Mouse (Mus musculus): ENCODE results near the gene Icam2. TPM values are rescaled to one million over a fixed set of nuclear protein-coding genes. Genes with fewer than 3 reads are reported as not detected.

Gene Icam2
- polyA plus RNA-seq, 1 experiment from 2014 or later: 23.7 TPM

DNA sequence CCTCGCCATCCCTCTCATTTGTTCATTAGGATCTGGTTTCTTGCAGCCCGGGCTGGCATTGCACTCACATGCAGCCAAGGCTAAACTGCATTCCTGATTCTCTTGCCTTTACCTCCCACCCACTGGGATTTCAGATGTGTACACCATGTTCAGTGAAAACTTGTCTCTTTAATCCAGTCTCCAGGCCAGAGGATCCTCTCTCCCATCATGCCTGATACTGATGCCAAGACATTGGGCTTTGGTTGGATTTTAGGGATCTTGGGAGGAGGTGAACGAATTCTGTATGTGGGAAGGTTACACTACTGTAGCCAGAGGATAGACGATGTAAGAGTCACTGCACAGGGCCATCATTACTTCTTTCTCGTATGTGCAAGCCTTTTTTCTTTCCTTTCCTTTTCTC, 37.3 kb upstream of the Icam2 start:
- no peaks in the 10 kb centered on the region for H3K36me3 ChIP-seq (replicated peaks; ENCODE audit: control insufficient read depth, insufficient read depth, low read depth, low read length)
- no peaks in the 10 kb centered on the region for H3K27me3 ChIP-seq (ENCODE audit: control insufficient read depth, insufficient read depth, low read length)
- H3K4me2 ChIP-seq (ENCODE audit: low read depth, low read length): no peak overlapping the region
- no peak overlapping the region for H3K4me3 ChIP-seq (ENCODE audit: low read depth, low read length)
- DNase-seq (ENCODE audit: low spot score) (no peak), ATAC-seq (replicated peaks; ENCODE audit: insufficient number of reproducible peaks, low FRiP score, low TSS enrichment, low read depth) (no peak)
- 89% methylated on average over 5 of the region's 5 CpGs for WGBS
- H3K9ac ChIP-seq (replicated peaks; ENCODE audit: low read length): no peak overlapping the region
- H3K9me3 ChIP-seq (replicated peaks; ENCODE audit: control insufficient read depth, low read length): no peaks in the 10 kb centered on the region
- no peaks in the 10 kb centered on the region for H3K4me1 ChIP-seq (ENCODE audit: control insufficient read depth, insufficient read depth, low read length)
- no peak overlapping the region for H3K27ac ChIP-seq (replicated peaks; ENCODE audit: low read depth, low read length)

DNA sequence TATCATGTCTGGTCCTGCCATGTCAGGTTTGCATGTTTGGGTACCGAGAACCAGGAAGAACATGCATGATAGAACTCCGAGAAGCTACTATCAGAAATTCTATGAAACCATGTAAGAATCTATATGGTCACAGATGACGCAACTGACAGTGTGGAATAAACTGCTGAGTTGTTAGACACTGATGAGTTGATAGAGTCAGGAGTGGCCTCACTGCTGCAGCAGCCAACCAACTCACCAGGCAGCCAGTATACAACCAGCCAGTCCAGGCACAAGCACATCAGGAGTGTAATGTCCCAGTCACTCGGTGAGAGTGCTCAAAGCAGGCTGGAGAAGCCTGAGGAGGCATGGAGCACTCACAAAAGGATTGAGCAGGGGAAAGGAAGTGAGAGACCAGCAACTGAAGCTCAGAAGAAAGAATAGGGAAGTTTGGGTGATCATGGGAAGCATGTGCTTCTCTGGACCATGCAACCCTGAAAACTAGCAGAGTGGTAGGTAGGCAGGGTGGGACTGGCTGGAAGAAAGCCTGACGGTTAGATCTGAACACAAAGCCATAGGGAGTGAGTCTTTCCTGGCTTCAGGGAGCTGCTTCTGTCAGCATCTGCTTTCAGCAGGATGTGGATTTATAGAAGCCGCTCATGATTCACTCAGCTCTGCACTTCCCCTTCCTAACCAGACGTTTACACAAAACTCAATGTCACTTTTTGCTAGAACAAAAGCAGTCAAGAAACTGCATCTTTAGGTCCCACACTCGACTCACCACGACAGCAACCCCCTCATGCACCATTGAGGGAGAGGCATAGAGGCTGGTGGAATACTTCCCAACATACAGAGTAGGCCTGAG, 31.6 kb upstream of the Icam2 start:
- Histone ChIP-seq H3K27me3 (ENCODE audit: control insufficient read depth, insufficient read depth, low read length) (no peaks in the 10 kb centered on the region), H3K4me2 (ENCODE audit: low read depth, low read length) (no peak overlapping the region), H3K4me3 (ENCODE audit: low read depth, low read length) (no peak overlapping the region), H3K9me3 (replicated peaks; ENCODE audit: control insufficient read depth, low read length) (no peaks in the 10 kb centered on the region), H3K9ac (replicated peaks; ENCODE audit: low read length) (no peak overlapping the region), H3K36me3 (replicated peaks; ENCODE audit: control insufficient read depth, insufficient read depth, low read depth, low read length) (no peaks in the 10 kb centered on the region), H3K4me1 (ENCODE audit: control insufficient read depth, insufficient read depth, low read length) (no peaks in the 10 kb centered on the region), H3K27ac (replicated peaks; ENCODE audit: low read depth, low read length) (no peak overlapping the region)
- 81% methylated on average over 9 of the region's 9 CpGs for WGBS
- ATAC-seq (replicated peaks; ENCODE audit: insufficient number of reproducible peaks, low FRiP score, low TSS enrichment, low read depth) (no peak), DNase-seq (ENCODE audit: low spot score) (no peak)

DNA sequence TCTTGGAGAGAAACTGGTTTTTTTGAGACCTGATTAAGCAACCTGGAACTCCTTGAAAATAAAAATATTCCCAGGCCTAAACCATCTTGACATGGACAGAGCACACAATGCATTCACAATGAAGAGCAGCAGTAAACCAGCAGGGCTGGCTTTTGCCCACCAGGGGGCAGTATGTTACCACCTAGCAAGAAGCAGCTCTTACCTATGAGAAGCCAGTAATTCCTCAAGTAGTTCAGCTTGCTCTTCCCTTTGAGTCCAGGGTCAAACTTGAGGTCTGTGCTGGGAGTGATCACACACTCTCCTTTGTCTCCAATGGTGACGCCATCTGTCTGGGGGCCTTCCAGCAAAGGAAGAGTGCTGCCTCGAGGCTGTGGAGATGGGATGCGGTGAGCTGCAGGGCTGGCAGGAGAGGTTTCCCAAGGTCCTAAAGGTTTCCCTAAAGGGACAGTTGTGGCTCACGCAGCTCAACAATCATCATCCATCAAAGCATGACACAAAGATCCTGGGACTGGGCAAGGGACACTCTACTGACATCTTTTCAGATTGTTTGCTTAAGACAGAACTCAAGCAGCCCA, 30.8 kb upstream of the Icam2 start:
- no peaks in the 10 kb centered on the region for H3K4me1 ChIP-seq (ENCODE audit: control insufficient read depth, insufficient read depth, low read length)
- ATAC-seq (replicated peaks; ENCODE audit: insufficient number of reproducible peaks, low FRiP score, low TSS enrichment, low read depth) (peak; percentile 70; the same call in 1 of the 2 replicates), DNase-seq (ENCODE audit: low spot score) (peak; percentile 91)
- no peaks in the 10 kb centered on the region for H3K27me3 ChIP-seq (ENCODE audit: control insufficient read depth, insufficient read depth, low read length)
- H3K9me3 ChIP-seq (replicated peaks; ENCODE audit: control insufficient read depth, low read length): no peaks in the 10 kb centered on the region
- no peak overlapping the region for H3K27ac ChIP-seq (replicated peaks; ENCODE audit: low read depth, low read length)
- H3K4me2 ChIP-seq (ENCODE audit: low read depth, low read length): no peak overlapping the region
- H3K4me3 ChIP-seq (ENCODE audit: low read depth, low read length): no peak overlapping the region
- H3K36me3 ChIP-seq (replicated peaks; ENCODE audit: control insufficient read depth, insufficient read depth, low read depth, low read length): no peaks in the 10 kb centered on the region
- WGBS: 35% methylated on average over 4 of the region's 4 CpGs
- H3K9ac ChIP-seq (replicated peaks; ENCODE audit: low read length): no peak overlapping the region

DNA sequence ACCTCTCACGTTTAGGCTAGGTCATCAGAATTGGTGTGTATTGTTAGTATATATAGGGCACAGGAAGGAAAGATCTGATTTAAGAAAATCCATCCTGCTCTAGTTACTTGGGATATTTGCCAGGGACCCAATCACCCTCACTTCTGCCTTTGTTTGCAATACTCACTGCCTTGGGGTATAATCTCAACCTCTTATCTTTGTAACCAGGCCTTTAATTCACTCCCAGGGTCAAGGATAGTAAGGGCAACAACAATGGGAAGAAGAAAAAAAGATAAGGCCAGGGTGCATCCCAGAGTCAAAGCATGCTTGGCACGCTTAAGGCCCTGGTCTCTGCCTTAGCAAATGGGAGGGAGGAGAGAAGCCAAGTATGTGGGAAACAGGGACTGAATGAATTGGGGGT, 30.0 kb upstream of the Icam2 start:
- no peak overlapping the region for H3K4me2 ChIP-seq (ENCODE audit: low read depth, low read length)
- no peaks in the 10 kb centered on the region for H3K9me3 ChIP-seq (replicated peaks; ENCODE audit: control insufficient read depth, low read length)
- no peaks in the 10 kb centered on the region for H3K27me3 ChIP-seq (ENCODE audit: control insufficient read depth, insufficient read depth, low read length)
- DNase-seq (ENCODE audit: low spot score): no peak
- 82% methylated on average over 2 of the region's 2 CpGs for WGBS
- H3K36me3 ChIP-seq (replicated peaks; ENCODE audit: control insufficient read depth, insufficient read depth, low read depth, low read length): no peaks in the 10 kb centered on the region
- no peak overlapping the region for H3K4me3 ChIP-seq (ENCODE audit: low read depth, low read length)
- ATAC-seq (replicated peaks; ENCODE audit: insufficient number of reproducible peaks, low FRiP score, low TSS enrichment, low read depth): no peak
- no peak overlapping the region for H3K9ac ChIP-seq (replicated peaks; ENCODE audit: low read length)
- H3K27ac ChIP-seq (replicated peaks; ENCODE audit: low read depth, low read length): no peak overlapping the region
- H3K4me1 ChIP-seq (ENCODE audit: control insufficient read depth, insufficient read depth, low read length): no peaks in the 10 kb centered on the region

DNA sequence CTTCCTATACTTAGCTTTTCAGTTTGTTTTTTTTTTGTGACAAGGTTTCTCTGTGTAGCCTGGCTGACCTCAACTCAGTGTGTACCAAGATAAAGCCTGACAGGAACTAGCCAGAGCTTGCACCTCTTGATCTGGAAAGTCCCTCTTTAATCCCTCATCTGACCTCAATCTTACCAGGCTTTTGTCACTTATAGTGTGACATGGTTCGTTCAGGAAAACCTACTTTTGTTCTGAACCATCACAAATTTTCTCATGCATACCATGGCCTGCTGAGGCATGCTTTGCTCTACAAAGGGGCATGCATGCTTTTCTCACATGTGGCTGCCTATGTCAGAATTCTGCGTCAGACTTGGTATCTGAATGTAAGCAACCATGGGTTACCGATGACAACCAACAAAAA, 28.5 kb upstream of the Icam2 start:
- H3K4me1 ChIP-seq (ENCODE audit: control insufficient read depth, insufficient read depth, low read length): no peaks in the 10 kb centered on the region
- H3K36me3 ChIP-seq (replicated peaks; ENCODE audit: control insufficient read depth, insufficient read depth, low read depth, low read length): no peaks in the 10 kb centered on the region
- H3K9me3 ChIP-seq (replicated peaks; ENCODE audit: control insufficient read depth, low read length): no peaks in the 10 kb centered on the region
- no peak overlapping the region for H3K9ac ChIP-seq (replicated peaks; ENCODE audit: low read length)
- no peak overlapping the region for H3K4me2 ChIP-seq (ENCODE audit: low read depth, low read length)
- DNase-seq (ENCODE audit: low spot score): no peak
- no peak overlapping the region for H3K27ac ChIP-seq (replicated peaks; ENCODE audit: low read depth, low read length)
- 84% methylated on average over 3 of the region's 3 CpGs for WGBS
- H3K27me3 ChIP-seq (ENCODE audit: control insufficient read depth, insufficient read depth, low read length): no peaks in the 10 kb centered on the region
- ATAC-seq (replicated peaks; ENCODE audit: insufficient number of reproducible peaks, low FRiP score, low TSS enrichment, low read depth): no peak
- H3K4me3 ChIP-seq (ENCODE audit: low read depth, low read length): no peak overlapping the region

DNA sequence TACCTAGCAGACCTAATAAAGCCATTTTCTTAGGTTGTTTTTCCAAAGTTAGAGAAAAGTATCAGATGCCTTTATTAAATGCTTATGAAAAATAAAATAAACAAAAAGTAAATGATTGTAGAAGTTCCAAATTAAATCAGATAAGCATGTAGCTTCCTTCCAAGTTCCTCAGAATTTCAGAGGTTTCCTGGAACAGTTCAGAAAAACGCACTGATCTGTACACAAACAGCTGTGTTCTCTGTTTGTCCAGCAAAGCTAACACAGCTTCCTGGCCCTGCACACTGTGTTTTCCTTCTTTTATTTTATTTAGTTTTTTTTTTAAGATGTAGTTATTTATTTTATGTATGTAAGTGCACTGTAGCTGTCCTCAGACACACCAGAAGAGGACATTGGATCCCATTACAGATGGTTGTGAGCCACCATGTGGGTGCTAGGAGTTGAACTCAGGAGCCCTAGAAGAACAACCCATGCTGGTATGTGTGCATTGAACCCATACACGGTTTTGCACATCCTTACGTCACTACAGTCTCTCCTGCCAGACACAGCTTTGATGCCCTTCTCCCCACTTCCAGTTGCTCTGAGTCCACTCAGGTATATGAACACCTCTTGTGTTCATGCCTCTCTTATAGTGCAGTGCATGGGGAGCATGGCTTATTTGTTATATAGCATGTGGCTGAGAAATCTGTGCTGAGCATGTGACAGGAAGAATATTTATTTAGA, 24.9 kb upstream of the Icam2 start:
- WGBS: 87% methylated on average over 3 of the region's 3 CpGs
- Histone ChIP-seq H3K36me3 (replicated peaks; ENCODE audit: control insufficient read depth, insufficient read depth, low read depth, low read length) (no peaks in the 10 kb centered on the region), H3K9me3 (replicated peaks; ENCODE audit: control insufficient read depth, low read length) (no peaks in the 10 kb centered on the region), H3K4me1 (ENCODE audit: control insufficient read depth, insufficient read depth, low read length) (no peaks in the 10 kb centered on the region), H3K4me3 (ENCODE audit: low read depth, low read length) (no peak overlapping the region), H3K9ac (replicated peaks; ENCODE audit: low read length) (no peak overlapping the region), H3K4me2 (ENCODE audit: low read depth, low read length) (no peak overlapping the region), H3K27me3 (ENCODE audit: control insufficient read depth, insufficient read depth, low read length) (no peaks in the 10 kb centered on the region), H3K27ac (replicated peaks; ENCODE audit: low read depth, low read length) (no peak overlapping the region)
- DNase-seq (ENCODE audit: low spot score) (no peak), ATAC-seq (replicated peaks; ENCODE audit: insufficient number of reproducible peaks, low FRiP score, low TSS enrichment, low read depth) (no peak)

DNA sequence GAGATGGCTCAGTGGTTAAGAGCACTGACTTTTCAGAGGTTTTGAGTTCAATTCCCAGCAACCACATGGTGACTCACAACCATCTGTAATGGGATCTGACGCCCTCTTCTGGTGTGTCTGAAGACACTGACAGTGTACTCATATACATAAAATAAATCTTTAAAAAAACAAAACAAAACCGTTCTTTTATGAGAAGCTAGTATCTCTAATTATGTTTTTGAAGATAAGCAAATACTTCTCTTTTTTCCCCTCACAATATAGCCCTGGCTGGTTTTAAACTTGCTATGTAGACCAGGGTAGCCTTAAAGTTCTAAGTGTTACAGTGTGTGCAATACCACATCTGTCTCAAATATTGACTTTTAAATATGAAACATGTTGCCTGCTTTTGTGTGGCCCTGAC, 23.3 kb upstream of the Icam2 start:
- Histone ChIP-seq H3K4me2 (ENCODE audit: low read depth, low read length) (no peak overlapping the region), H3K9me3 (replicated peaks; ENCODE audit: control insufficient read depth, low read length) (no peaks in the 10 kb centered on the region), H3K9ac (replicated peaks; ENCODE audit: low read length) (no peak overlapping the region), H3K27me3 (ENCODE audit: control insufficient read depth, insufficient read depth, low read length) (no peaks in the 10 kb centered on the region), H3K27ac (replicated peaks; ENCODE audit: low read depth, low read length) (no peak overlapping the region), H3K4me1 (ENCODE audit: control insufficient read depth, insufficient read depth, low read length) (no peaks in the 10 kb centered on the region), H3K36me3 (replicated peaks; ENCODE audit: control insufficient read depth, insufficient read depth, low read depth, low read length) (no peaks in the 10 kb centered on the region), H3K4me3 (ENCODE audit: low read depth, low read length) (no peak overlapping the region)
- WGBS: 83% methylated on average over 2 of the region's 2 CpGs
- DNase-seq (ENCODE audit: low spot score) (no peak), ATAC-seq (replicated peaks; ENCODE audit: insufficient number of reproducible peaks, low FRiP score, low TSS enrichment, low read depth) (no peak)

DNA sequence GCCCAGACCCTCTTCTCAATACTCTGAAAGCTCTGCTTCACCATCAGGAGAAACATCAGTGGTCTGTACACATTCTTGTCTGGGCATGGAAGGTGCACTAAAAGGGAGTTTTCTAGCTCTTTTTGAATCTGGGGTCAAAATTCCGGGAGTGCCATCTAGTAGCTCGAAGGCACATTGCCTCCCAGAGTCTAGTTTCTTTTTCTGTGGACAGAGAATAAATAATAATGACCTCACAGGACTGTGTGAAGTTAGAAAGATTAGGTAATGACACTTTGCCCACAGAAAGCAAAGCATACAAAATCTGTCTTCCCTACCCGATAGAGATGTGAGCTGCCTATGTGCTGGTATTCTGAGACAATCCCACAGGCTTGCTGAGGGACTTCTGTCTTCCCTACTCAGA, 22.6 kb upstream of the Icam2 start:
- Histone ChIP-seq H3K9ac (replicated peaks; ENCODE audit: low read length) (no peak overlapping the region), H3K4me1 (ENCODE audit: control insufficient read depth, insufficient read depth, low read length) (no peaks in the 10 kb centered on the region), H3K27ac (replicated peaks; ENCODE audit: low read depth, low read length) (no peak overlapping the region), H3K4me3 (ENCODE audit: low read depth, low read length) (no peak overlapping the region), H3K4me2 (ENCODE audit: low read depth, low read length) (no peak overlapping the region), H3K36me3 (replicated peaks; ENCODE audit: control insufficient read depth, insufficient read depth, low read depth, low read length) (no peaks in the 10 kb centered on the region), H3K9me3 (replicated peaks; ENCODE audit: control insufficient read depth, low read length) (no peaks in the 10 kb centered on the region), H3K27me3 (ENCODE audit: control insufficient read depth, insufficient read depth, low read length) (no peaks in the 10 kb centered on the region)
- DNase-seq (ENCODE audit: low spot score) (no peak), ATAC-seq (replicated peaks; ENCODE audit: insufficient number of reproducible peaks, low FRiP score, low TSS enrichment, low read depth) (no peak)
- 86% methylated on average over 3 of the region's 3 CpGs for WGBS

All from embryonic facial prominence, embryonic 11.5 days (tissue).